Mouse (Mus musculus) kidney, embryonic 16.5 days (tissue): ENCODE data around the gene Tbc1d9b. TPM values are rescaled to one million over a fixed set of nuclear protein-coding genes. Genes with fewer than 3 reads are reported as not detected.
A peak's percentile ranks its signal among the peaks of the same experiment; 100 is the strongest.

ENCODE experiments used
- ATAC-seq: fragments of 200-750 bp; cut with Nextera tagmentation; 2 replicates; pipeline ENCODE4 v1.8.0; 2017; ENCODE audit warnings: moderate TSS enrichment; ENCODE audit not compliant: low FRiP score, low TSS enrichment
- H3K27ac ChIP-seq: fragments of 300-500 bp; sonication (generic); 2 replicates; pipeline ENCODE4 v1.5.1; 2014; ENCODE audit warnings: low read length
- H3K27me3 ChIP-seq: fragments of 300-500 bp; sonication (generic); 2 replicates; pipeline ENCODE4 v1.6.1; 2014; ENCODE audit warnings: low read length, control low read depth, mixed read lengths; ENCODE audit not compliant: insufficient read depth
- H3K36me3 ChIP-seq: fragments of 300-500 bp; sonication (generic); 2 replicates; pipeline ENCODE4 v1.6.1; 2014; ENCODE audit warnings: low read length, control low read depth, mixed read lengths; ENCODE audit not compliant: insufficient read depth
- H3K4me1 ChIP-seq: fragments of 300-500 bp; sonication (generic); 2 replicates; pipeline ENCODE4 v1.6.1; 2014; ENCODE audit warnings: low read length, control low read depth, mixed read lengths; ENCODE audit not compliant: insufficient read depth
- H3K4me2 ChIP-seq: fragments of 300-500 bp; sonication (generic); replicated peaks from 2 replicates; pipeline ENCODE4 v1.6.1; 2014; ENCODE audit warnings: low read depth, low read length
- H3K4me3 ChIP-seq: fragments of 300-500 bp; sonication (generic); 2 replicates; pipeline ENCODE4 v1.5.1; 2014; ENCODE audit warnings: mild to moderate bottlenecking, low read length
- H3K9ac ChIP-seq: fragments of 300-500 bp; sonication (generic); replicated peaks from 2 replicates; pipeline ENCODE4 v1.6.1; 2014; ENCODE audit warnings: low read length
- H3K9me3 ChIP-seq: fragments of 300-500 bp; sonication (generic); 2 replicates; pipeline ENCODE4 v1.6.1; 2016; ENCODE audit warnings: low read length, control low read depth
- WGBS: fragments of 180-500 bp; shearing (Covaris S2); extraction: QIAGEN DNeasy Blood & Tissue Kit; methylation state at CpG from one replicate; pipeline ENCODE4 v1.1.7; 2014; 5-methylcytosine and 5-hydroxymethylcytosine counted together
- polyA plus RNA-seq: library from polyadenylated mRNA; unstranded; fragments of >200 nt; fragmentation: Nextera tagmentation; extraction: Ambion mirVana; gene quantifications from 2 replicates; pipeline ENCODE4 v1.2.1, GENCODE M21; 2015

The Tbc1d9b gene
- polyA plus RNA-seq, 1 experiment from 2014 or later: 44.3 TPM

DNA sequence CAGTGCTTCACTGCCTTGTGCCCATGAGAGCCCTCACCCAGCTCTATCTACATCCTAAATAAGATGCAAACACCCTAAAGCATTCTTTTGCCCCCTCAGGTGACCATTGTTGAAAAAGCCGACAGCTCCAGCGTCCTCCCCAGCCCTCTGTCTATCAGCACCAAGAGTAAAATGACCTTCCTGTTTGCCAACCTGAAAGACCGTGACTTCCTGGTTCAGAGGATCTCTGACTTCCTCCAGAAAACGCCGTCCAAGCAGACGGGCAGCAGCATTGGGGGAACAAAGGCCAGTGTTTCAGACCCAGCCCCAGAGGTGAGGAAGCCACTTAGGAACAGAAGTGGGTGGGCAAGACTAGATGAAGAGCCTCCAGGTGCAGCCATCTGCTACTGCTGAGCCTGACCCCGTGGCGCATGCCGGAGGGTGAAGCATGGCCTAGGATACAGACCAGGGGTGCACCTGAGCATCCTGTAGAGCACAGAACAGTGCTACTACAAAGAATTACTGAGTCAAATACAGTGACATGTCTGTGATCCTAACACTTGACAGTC lies 18.5 kb downstream of the Tbc1d9b start:
- Histone ChIP-seq H3K36me3 (peaks cover 77% of the 10 kb centered on the region), H3K27ac (no peak overlapping the region), H3K4me1 (peaks cover 10% of the 10 kb centered on the region), H3K27me3 (no peaks in the 10 kb centered on the region), H3K4me3 (no peak overlapping the region), H3K4me2 (no peak overlapping the region), H3K9me3 (no peaks in the 10 kb centered on the region), H3K9ac (no peak overlapping the region)
- ATAC-seq: no peak
- 89% methylated on average over 9 of the region's 9 CpGs for WGBS

DNA sequence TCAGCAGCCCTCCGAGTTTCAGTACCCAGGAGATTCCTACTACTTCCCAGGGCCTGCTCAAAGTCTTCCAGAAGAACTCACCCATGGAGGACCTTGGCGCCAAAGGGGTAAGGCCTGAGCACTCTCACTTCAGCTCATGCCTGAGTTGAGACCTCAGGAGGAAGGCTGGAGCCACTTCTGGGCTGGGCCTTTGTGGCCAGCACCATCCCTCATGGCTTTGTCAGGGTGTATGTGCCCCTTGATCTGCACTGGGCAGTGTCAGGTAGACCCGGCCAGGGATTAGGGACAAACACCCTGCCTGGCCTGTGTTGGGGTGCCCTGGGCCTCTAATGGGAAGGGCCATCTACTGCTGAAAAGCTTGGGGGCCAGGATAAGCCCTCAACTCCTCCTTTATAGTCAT lies 20.2 kb downstream of the Tbc1d9b start:
- 83% methylated on average over 3 of the region's 3 CpGs for WGBS
- peaks cover 72% of the 10 kb centered on the region for H3K36me3 ChIP-seq
- ATAC-seq: no peak

DNA sequence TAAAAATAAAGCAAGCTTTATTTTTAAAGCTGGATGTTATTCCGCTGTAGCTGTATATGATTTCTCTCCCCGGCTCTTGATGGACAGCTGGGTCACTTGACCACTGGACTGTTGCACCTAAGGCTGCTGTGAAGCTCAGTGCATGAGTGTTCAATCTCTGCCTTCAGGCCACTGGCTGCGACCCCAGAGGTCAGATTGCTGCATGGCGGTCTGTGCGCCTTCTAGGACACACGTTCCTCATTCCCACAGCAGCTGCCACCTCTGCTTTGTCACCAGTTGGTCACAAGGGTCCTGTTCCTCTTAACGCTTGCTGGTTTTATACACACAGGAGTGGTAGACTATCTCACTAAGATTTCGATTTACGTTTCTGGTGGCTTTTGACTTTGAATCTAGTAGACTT lies 23.0 kb downstream of the Tbc1d9b start:
- Histone ChIP-seq H3K36me3 (peaks cover 77% of the 10 kb centered on the region), H3K9me3 (no peaks in the 10 kb centered on the region), H3K4me2 (no peak overlapping the region), H3K27me3 (no peaks in the 10 kb centered on the region), H3K9ac (no peak overlapping the region), H3K27ac (peak overlapping the region; percentile 22; the same call in 1 of the 2 replicates), H3K4me1 (peaks cover 10% of the 10 kb centered on the region), H3K4me3 (no peak overlapping the region)
- ATAC-seq: no peak
- WGBS: 43% methylated on average over 9 of the region's 9 CpGs

More for the DNA sequence above, 20.2 kb downstream of the Tbc1d9b start:
- Histone ChIP-seq H3K27me3 (no peaks in the 10 kb centered on the region), H3K4me1 (peaks cover 10% of the 10 kb centered on the region), H3K27ac (no peak overlapping the region), H3K4me3 (no peak overlapping the region), H3K9me3 (no peaks in the 10 kb centered on the region), H3K9ac (no peak overlapping the region), H3K4me2 (no peak overlapping the region)

DNA sequence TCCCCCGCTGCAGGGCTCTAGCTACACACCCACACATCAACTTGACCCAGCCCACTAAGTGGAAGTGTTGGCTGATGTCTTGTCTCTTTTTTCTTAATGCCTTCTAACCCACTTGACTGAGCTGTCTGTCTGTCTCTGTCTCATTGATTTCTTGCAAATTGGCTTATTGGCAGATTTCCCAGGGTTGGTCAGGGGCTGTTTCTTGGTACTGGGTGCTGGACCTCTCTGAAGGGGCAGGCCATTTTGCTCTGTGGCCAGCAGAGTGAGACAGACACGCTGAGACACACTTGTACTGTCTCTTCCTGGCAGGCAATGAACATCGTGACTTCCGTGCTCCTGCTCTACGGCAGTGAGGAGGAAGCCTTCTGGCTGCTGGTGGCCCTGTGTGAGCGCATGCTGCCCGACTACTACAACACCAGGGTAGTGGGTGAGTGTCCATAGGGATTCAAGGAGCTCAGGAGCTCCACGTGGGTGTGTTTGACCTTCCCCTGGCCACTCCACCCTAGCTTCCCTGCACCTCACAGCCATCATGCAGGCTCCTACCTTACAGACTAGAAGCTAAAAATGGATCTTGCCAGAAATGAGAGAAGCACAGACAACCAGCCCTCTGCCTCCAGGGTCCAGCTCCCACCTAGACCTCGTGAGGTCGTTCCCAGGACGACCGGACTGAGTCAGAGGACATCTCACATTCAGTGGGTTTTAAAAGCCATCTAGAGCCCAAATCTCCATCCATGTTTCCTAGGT lies 23.8 kb downstream of the Tbc1d9b start:
- Histone ChIP-seq H3K9ac (no peak overlapping the region), H3K4me1 (peaks cover 10% of the 10 kb centered on the region), H3K9me3 (no peaks in the 10 kb centered on the region), H3K4me2 (no peak overlapping the region), H3K27ac (no peak overlapping the region), H3K36me3 (peaks cover 78% of the 10 kb centered on the region), H3K27me3 (no peaks in the 10 kb centered on the region), H3K4me3 (no peak overlapping the region)
- WGBS: 70% methylated on average over 12 of the region's 12 CpGs
- ATAC-seq: no peak

DNA sequence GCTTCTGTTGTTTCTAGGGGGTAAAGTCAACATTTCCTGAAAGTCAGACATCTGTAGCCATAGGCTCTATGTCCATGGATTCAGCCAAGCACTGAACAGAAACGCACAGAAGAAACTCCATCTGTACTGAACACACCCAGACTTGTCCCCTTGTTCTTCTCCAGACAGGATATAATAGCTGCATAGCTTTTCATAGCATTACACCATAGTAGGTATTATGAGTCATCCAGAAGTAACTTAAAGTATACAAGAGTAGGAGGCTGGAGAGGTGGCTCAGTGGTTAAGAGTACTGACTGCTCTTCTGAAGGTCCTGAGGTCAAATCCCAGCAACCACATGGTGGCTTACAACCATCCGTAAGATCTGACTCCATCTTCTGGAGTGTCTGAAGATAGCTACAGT lies 24.6 kb downstream of the Tbc1d9b start:
- Histone ChIP-seq H3K4me1 (peaks cover 10% of the 10 kb centered on the region), H3K9me3 (no peaks in the 10 kb centered on the region), H3K36me3 (peaks cover 72% of the 10 kb centered on the region), H3K27ac (no peak overlapping the region), H3K9ac (no peak overlapping the region), H3K27me3 (no peaks in the 10 kb centered on the region), H3K4me2 (no peak overlapping the region), H3K4me3 (no peak overlapping the region)
- 90% methylated on average over 2 of the region's 2 CpGs for WGBS
- ATAC-seq: no peak

DNA sequence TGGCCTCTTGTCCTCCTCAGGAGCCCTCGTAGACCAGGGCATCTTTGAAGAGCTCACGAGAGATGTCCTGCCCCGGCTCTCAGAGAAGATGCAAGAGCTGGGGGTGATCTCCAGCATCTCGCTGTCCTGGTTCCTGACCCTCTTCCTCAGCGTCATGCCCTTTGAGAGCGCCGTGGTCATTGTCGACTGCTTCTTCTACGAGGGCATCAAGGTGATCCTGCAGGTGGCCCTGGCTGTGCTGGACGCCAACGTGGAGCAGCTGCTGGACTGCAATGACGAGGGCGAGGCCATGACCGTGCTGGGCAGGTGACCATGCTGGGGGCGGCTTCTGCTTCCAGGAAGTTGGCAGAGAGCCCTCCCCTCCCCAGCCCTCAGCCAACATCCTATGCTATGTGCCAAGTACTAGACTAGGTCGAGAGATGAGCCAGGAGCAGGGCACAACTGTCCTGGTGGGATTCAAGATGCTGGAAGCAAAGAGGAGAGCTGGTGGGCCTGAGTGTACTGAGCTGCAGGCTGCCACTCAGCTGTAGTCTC lies 25.6 kb downstream of the Tbc1d9b start:
- WGBS: 89% methylated on average over 16 of the region's 16 CpGs

DNA sequence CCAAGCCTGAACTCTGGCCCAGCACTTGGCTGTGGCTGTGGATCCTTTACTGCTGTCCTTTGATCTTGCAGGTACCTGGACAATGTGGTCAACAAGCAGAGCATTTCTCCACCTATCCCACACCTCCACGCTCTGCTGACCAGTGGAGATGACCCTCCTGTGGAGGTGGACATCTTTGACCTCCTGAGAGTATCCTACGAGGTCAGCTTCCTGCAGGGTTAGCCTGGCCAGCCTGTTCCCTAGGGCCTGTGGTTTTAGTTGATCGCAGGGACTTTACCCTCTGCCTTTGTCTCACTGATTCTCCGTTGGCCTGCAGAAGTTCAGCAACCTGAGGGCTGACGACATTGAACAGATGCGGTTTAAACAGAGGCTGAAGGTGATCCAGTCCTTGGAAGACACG lies 27.1 kb downstream of the Tbc1d9b start:
- H3K36me3 ChIP-seq: peaks cover 56% of the 10 kb centered on the region
- H3K4me1 ChIP-seq: peaks cover 10% of the 10 kb centered on the region
- H3K27ac ChIP-seq: no peak overlapping the region
- no peak overlapping the region for H3K9ac ChIP-seq
- no peaks in the 10 kb centered on the region for H3K27me3 ChIP-seq
- H3K4me3 ChIP-seq: no peak overlapping the region
- no peak for ATAC-seq
- no peak overlapping the region for H3K4me2 ChIP-seq
- 86% methylated on average over 7 of the region's 7 CpGs for WGBS
- no peaks in the 10 kb centered on the region for H3K9me3 ChIP-seq

More for the DNA sequence above, 25.6 kb downstream of the Tbc1d9b start:
- Histone ChIP-seq H3K27me3 (no peaks in the 10 kb centered on the region), H3K27ac (no peak overlapping the region), H3K9ac (no peak overlapping the region), H3K4me2 (no peak overlapping the region), H3K36me3 (peaks cover 62% of the 10 kb centered on the region), H3K4me1 (peaks cover 10% of the 10 kb centered on the region), H3K9me3 (no peaks in the 10 kb centered on the region), H3K4me3 (no peak overlapping the region)
- no peak for ATAC-seq

DNA sequence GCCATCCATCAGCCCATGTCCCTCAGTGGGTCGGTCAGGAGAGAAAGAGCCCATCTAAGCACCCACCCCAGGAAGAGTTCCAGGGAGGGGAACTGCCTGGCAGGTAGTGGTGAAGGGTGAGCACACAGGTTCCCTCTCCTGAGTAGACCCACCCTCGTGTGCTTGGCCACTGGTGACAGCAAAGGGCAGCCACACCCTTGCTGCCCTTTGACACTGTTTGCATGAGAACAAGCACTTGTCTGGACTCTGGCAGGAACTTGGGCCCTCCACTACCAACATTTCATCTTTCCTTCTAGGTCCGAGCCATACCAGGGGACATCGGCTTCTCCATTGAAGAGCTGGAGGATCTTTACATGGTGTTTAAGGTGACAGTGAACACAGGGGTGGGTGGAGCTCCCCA lies 28.2 kb downstream of the Tbc1d9b start:
- Histone ChIP-seq H3K4me1 (peaks cover under 1% of the 10 kb centered on the region; the same call in 1 of the 2 replicates), H3K4me3 (no peak overlapping the region), H3K36me3 (peaks cover 60% of the 10 kb centered on the region), H3K9ac (no peak overlapping the region), H3K27ac (no peak overlapping the region), H3K9me3 (no peaks in the 10 kb centered on the region), H3K4me2 (no peak overlapping the region), H3K27me3 (no peaks in the 10 kb centered on the region)
- no peak for ATAC-seq
- WGBS: 74% methylated on average over 4 of the region's 4 CpGs

DNA sequence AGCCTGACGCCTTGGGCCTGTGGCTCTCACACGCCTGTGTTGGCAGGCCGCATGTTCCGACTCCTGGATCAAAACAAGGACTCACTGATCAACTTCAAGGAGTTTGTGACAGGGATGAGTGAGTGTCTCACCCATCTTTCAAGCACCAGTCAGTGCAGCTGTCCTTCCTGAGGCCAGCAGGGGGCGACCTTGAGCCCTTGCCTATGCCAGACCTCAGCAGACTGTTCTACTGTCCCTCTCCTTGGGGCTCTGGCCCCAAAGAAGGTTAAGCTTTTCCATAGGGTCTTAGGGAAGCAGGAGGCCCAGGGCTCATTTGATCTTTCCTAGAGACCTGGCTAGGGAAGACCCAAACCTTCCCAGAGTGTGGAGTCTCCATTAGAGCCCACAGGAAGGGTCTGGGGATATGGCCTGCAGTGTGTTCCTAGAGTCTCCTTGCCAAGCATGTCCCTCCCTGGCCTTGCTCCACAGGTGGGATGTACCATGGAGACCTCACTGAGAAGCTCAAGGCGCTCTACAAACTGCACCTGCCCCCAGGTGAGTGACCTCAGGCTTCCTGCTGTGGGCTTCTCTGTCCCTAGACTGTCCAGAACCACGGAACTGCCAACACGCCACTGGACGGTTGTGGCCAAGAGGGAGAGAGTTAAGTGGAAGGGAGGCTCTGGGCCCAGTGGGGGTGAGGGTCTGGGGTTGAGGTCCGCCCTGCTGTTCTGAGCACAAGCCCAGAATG lies 30.5 kb downstream of the Tbc1d9b start:
- Histone ChIP-seq H3K4me2 (no peak overlapping the region), H3K4me3 (no peak overlapping the region), H3K27ac (no peak overlapping the region), H3K36me3 (peaks cover 48% of the 10 kb centered on the region), H3K9me3 (no peaks in the 10 kb centered on the region), H3K27me3 (no peaks in the 10 kb centered on the region), H3K4me1 (no peaks in the 10 kb centered on the region), H3K9ac (no peak overlapping the region)
- ATAC-seq: peak; percentile 46
- 61% methylated on average over 10 of the region's 10 CpGs for WGBS
